Mouse (Mus musculus) spleen, postnatal 36 days (tissue): Measurements from ENCODE around the gene Zfp956.
"Not testable (repeated sequence)": the region's sequence is repeated elsewhere in the genome, so short reads cannot be mapped to it uniquely, and the experiment has no call there.

Experiments
- DNase-seq, 2 experiments: peaks; one replicate each; pipeline ENCODE4 v3.0.0; 2022; ENCODE audit warnings: low spot score in 2 of 2, mixed read lengths in 1 of 2

Gene Zfp956

DNA sequence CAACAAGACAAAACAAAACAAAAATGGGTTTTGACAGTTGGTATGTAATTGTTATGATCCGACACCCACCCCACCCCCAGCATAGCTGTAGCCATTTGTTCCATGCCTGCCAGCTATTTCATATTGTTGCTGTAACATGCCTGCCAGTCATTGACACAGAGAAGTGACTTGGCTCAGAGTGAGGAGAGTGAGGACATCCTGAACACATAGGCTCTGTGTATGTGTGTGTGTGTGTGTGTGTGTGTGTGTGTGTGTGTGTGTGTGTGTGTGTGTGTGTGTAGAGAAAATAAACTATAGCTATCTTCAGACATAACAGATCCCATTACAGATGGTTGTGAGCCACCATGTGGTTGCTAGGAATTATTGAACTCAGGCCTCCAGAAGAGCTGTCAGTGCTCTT is 15.0 kb downstream of the Zfp956 start:
- DNase-seq: not testable (repeated sequence)

DNA sequence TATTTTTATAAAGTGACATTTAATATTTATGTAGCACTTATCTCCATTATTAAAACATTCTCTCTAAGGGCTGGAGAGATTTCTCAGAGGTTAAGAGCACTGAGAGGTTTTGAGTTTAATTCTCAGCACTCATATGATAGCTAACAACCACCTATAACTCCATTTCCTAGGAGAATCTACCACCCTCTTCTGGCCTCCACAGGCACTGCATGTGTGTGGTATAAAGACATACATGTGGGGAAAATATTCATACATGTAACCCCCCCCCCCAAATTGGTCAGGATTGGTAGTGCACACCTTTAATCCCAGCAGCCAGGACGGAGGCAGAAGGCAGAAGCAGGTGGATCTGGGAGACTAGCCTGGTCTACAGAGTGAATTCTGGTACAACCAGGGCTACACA is 21.4 kb downstream of the Zfp956 start:
- DNase-seq: no peak

DNA sequence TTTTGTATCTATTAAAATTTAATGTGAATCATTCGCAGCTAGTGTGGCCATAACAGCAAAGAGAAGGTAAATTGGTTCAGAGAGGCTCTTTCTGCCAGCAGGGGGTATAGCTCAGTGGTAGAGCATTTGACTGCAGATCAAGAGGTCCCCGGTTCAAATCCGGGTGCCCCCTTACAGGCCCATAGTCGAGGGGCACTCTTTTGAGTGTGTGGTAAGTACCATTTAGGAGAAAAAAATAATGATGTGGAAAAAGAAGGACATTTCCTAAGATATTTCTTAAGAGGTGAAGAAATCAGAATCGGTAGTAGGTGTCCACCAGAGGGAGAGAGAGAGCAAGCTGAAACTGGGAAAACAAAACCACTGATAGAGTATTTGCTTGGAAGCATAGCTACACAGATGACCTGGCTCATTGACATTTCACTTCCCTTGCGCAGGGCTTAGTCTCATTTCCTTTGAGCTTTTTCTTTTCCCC is 25.7 kb downstream of the Zfp956 start:
- peak; percentile 69 to 72 for DNase-seq

DNA sequence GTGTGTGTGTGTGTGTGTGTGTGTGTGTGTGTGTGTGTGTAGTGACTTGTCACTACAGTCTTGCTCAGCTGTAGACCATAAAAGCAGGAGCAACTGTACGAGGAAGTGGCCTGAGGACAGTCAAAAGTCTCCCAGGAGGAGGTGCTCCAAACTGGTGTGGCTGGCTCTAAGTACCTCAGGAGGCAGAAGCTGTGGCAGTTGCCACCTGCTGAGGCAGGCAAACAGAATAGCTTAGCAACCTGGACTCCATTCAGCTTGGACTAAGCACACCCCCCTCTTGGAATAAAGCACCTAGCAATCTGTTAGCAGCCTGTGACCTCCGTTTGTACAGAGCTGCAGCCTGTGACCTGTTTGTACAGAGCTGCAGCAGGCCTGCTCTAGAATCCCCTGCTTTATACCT is 30.7 kb downstream of the Zfp956 start:
- no peak for DNase-seq

DNA sequence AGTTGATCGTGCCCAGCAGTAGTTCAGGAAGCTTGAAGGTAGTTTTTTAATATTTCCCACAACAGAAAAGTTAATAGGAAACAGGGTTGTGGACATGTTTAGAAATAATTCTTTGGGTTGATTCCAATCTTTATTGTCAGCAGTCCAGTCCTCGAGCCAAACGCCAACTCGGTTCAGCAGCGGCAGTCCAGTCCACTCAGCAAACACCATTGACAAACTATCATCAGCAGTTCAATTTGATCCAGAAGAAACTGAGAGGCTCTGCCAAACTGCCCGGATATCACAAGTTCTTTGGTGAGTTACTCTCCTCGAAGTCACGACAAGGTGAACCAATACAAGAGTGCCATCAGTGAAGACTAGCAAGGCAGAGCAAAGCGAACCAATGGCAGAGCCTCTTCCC is 42.5 kb downstream of the Zfp956 start:
- no peak for DNase-seq

DNA sequence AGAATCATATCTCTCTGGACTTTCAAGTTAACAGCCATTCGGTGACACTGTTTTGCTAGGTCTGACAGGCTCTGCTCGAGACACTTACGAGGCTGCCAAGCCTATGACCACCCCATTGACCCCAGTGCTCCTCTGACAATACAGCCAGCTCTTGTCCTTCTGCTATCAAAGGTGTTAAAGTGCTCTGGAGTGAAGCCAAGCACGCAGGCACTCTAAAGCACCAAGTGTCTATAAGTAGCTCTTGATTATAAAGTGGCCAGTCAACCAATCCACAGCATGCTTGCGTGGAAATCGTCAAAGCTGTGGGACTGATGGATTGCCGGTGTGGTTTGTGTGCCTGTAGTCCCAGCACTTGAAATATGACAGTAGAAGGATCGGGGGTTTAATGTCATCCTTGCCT is 57.5 kb downstream of the Zfp956 start:
- no peak for DNase-seq
